Mouse (Mus musculus): ENCODE measurements around the gene Tbca. TPM values are rescaled to one million over a fixed set of nuclear protein-coding genes. Genes with fewer than 3 reads are reported as not detected.

Gene Tbca
- polyA plus RNA-seq, 1 experiment from 2014 or later: 216 TPM

DNA sequence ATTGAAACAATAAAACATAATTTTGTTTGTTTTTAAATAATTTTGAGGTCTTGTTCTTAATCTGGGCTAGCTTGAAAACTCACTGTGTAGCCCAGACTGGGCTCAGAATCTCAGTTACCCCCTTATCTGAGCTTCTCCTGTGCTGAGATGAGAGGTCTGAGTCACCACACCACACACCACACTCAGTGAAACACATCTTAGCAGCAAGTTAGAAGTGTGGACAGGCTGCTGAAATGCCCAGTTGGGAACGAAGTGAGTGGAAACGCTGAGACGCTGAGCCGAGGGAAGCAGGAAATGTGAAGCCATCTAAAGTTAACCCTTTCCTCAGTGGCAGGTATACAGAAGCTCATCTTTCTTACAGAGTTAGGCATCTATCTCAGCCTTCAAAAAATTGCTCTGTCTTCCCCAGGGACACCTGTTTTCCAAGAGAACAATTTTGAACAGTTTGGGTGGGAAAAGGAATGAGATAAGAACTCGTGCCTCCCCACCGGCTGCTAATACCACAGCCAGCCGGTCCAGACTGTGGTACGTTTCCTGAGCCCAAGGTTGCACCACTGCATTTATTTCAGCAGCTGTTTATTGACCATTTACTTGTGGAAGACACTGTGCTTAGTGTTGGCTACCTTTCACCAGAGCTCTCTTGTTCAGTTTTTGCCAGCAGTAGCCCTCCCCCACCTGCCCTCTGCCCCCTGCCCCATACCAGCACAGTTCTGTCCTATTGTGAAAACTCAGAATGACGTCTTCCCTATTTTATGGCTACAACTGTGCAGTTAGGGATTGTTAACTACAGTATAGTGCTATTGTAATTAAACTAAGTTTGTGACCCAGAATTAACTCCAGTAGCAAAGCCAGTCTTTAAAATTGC is 17.8 kb downstream of the Tbca start:
- peak; percentile 53 for ATAC-seq
- Histone ChIP-seq H3K9me3 (ENCODE audit: control insufficient read depth, low read length) (no peaks in the 10 kb centered on the region), H3K27me3 (replicated peaks; ENCODE audit: control insufficient read depth, insufficient read depth, low read length) (no peaks in the 10 kb centered on the region), H3K4me1 (ENCODE audit: control insufficient read depth, insufficient read depth, low read length) (peaks cover 7% of the 10 kb centered on the region; the same call in 1 of the 2 replicates), H3K9ac (ENCODE audit: low read depth, low read length) (no peak overlapping the region), H3K4me2 (ENCODE audit: low read depth, low read length) (no peak overlapping the region), H3K27ac (ENCODE audit: low read length) (no peak overlapping the region), H3K4me3 (ENCODE audit: low read length) (no peak overlapping the region), H3K36me3 (ENCODE audit: control insufficient read depth, insufficient read depth, low read length) (no peaks in the 10 kb centered on the region)
- WGBS: 29% methylated on average over 9 of the region's 9 CpGs

- H3K4me1 ChIP-seq (ENCODE audit: control insufficient read depth, insufficient read depth, low read length): peaks cover 8% of the 10 kb centered on the region; the same call in 1 of the 2 replicates
- H3K27me3 ChIP-seq (replicated peaks; ENCODE audit: control insufficient read depth, insufficient read depth, low read length): no peaks in the 10 kb centered on the region
- no peak for ATAC-seq
Measured at GRCm38 (mm10) chr13:94808596-94808995, 19.9 kb downstream of the Tbca start.

GRCm38 (mm10) chr13:94809724-94810123 is 21.0 kb downstream of the Tbca start:
- WGBS: 68% methylated on average over 1 of the region's 1 CpGs
- H3K4me3 ChIP-seq (ENCODE audit: low read length): no peak overlapping the region
- peaks cover 10% of the 10 kb centered on the region; the same call in 1 of the 2 replicates for H3K4me1 ChIP-seq (ENCODE audit: control insufficient read depth, insufficient read depth, low read length)
- no peak for ATAC-seq
- no peaks in the 10 kb centered on the region for H3K36me3 ChIP-seq (ENCODE audit: control insufficient read depth, insufficient read depth, low read length)
- H3K9ac ChIP-seq (ENCODE audit: low read depth, low read length): no peak overlapping the region
- H3K27me3 ChIP-seq (replicated peaks; ENCODE audit: control insufficient read depth, insufficient read depth, low read length): no peaks in the 10 kb centered on the region
- no peak overlapping the region for H3K4me2 ChIP-seq (ENCODE audit: low read depth, low read length)
- H3K27ac ChIP-seq (ENCODE audit: low read length): no peak overlapping the region
- no peaks in the 10 kb centered on the region for H3K9me3 ChIP-seq (ENCODE audit: control insufficient read depth, low read length)

More at GRCm38 (mm10) chr13:94808596-94808995, 19.9 kb downstream of the Tbca start:
- no peak overlapping the region for H3K9ac ChIP-seq (ENCODE audit: low read depth, low read length)
- no peaks in the 10 kb centered on the region for H3K36me3 ChIP-seq (ENCODE audit: control insufficient read depth, insufficient read depth, low read length)
- no peaks in the 10 kb centered on the region for H3K9me3 ChIP-seq (ENCODE audit: control insufficient read depth, low read length)
- no peak overlapping the region for H3K4me2 ChIP-seq (ENCODE audit: low read depth, low read length)
- no peak overlapping the region for H3K27ac ChIP-seq (ENCODE audit: low read length)
- no peak overlapping the region for H3K4me3 ChIP-seq (ENCODE audit: low read length)

GRCm38 (mm10) chr13:94811451-94811850 is 22.7 kb downstream of the Tbca start:
- Histone ChIP-seq H3K4me1 (ENCODE audit: control insufficient read depth, insufficient read depth, low read length) (peaks cover 13% of the 10 kb centered on the region), H3K4me3 (ENCODE audit: low read length) (no peak overlapping the region), H3K27me3 (replicated peaks; ENCODE audit: control insufficient read depth, insufficient read depth, low read length) (no peaks in the 10 kb centered on the region), H3K4me2 (ENCODE audit: low read depth, low read length) (no peak overlapping the region), H3K9me3 (ENCODE audit: control insufficient read depth, low read length) (no peaks in the 10 kb centered on the region), H3K36me3 (ENCODE audit: control insufficient read depth, insufficient read depth, low read length) (no peaks in the 10 kb centered on the region), H3K9ac (ENCODE audit: low read depth, low read length) (no peak overlapping the region), H3K27ac (ENCODE audit: low read length) (no peak overlapping the region)
- 96% methylated on average over 1 of the region's 1 CpGs for WGBS
- ATAC-seq: no peak

- 62% methylated on average over 3 of the region's 3 CpGs for WGBS
- no peaks in the 10 kb centered on the region for H3K36me3 ChIP-seq (ENCODE audit: control insufficient read depth, insufficient read depth, low read length)
- no peak overlapping the region for H3K4me3 ChIP-seq (ENCODE audit: low read length)
- H3K27ac ChIP-seq (ENCODE audit: low read length): no peak overlapping the region
- peaks cover 12% of the 10 kb centered on the region for H3K4me1 ChIP-seq (ENCODE audit: control insufficient read depth, insufficient read depth, low read length)
- ATAC-seq: peak; percentile 50; the same call in 1 of the 2 replicates
- no peak overlapping the region for H3K9ac ChIP-seq (ENCODE audit: low read depth, low read length)
- H3K27me3 ChIP-seq (replicated peaks; ENCODE audit: control insufficient read depth, insufficient read depth, low read length): no peaks in the 10 kb centered on the region
- H3K4me2 ChIP-seq (ENCODE audit: low read depth, low read length): no peak overlapping the region
- H3K9me3 ChIP-seq (ENCODE audit: control insufficient read depth, low read length): no peaks in the 10 kb centered on the region
Measured at GRCm38 (mm10) chr13:94813770-94814169, 25.1 kb downstream of the Tbca start.

DNA sequence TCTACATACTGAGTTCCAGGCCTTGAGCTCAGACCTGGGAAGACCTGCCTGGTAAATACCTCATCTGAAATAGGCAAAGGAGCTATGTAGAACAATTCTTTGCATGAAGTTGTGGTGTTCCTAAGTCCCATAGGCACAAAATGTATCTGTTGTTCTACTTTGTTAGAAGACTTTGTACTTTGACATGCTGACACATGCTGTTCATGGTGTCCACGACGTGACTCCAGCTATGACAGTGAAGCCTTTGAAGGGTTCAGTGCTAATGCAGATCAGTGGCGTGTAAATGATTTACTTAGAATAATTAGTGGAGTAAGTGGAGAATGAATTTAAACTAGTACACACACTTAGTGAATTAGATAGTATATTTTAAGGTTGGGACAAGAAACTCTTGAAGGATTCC is 31.8 kb downstream of the Tbca start:
- no peak overlapping the region for H3K4me3 ChIP-seq (ENCODE audit: low read length)
- ATAC-seq: peak; percentile 92
- no peak overlapping the region for H3K4me2 ChIP-seq (ENCODE audit: low read depth, low read length)
- H3K36me3 ChIP-seq (ENCODE audit: control insufficient read depth, insufficient read depth, low read length): no peaks in the 10 kb centered on the region
- 66% methylated on average over 3 of the region's 3 CpGs for whole genome bisulfite sequencing
- H3K27me3 ChIP-seq (replicated peaks; ENCODE audit: control insufficient read depth, insufficient read depth, low read length): no peaks in the 10 kb centered on the region
- no peaks in the 10 kb centered on the region for H3K9me3 ChIP-seq (ENCODE audit: control insufficient read depth, low read length)
- no peak overlapping the region for H3K9ac ChIP-seq (ENCODE audit: low read depth, low read length)
- H3K4me1 ChIP-seq (ENCODE audit: control insufficient read depth, insufficient read depth, low read length): peaks cover 12% of the 10 kb centered on the region; the same call in 1 of the 2 replicates
- peak overlapping the region; percentile 72 for H3K27ac ChIP-seq (ENCODE audit: low read length)

- Histone ChIP-seq H3K4me2 (ENCODE audit: low read depth, low read length) (no peak overlapping the region), H3K9ac (ENCODE audit: low read depth, low read length) (no peak overlapping the region), H3K4me1 (ENCODE audit: control insufficient read depth, insufficient read depth, low read length) (peaks cover 9% of the 10 kb centered on the region; the same call in 1 of the 2 replicates), H3K9me3 (ENCODE audit: control insufficient read depth, low read length) (no peaks in the 10 kb centered on the region), H3K36me3 (ENCODE audit: control insufficient read depth, insufficient read depth, low read length) (no peaks in the 10 kb centered on the region), H3K27ac (ENCODE audit: low read length) (no peak overlapping the region; the same call in 1 of the 2 replicates), H3K27me3 (replicated peaks; ENCODE audit: control insufficient read depth, insufficient read depth, low read length) (no peaks in the 10 kb centered on the region), H3K4me3 (ENCODE audit: low read length) (no peak overlapping the region)
- 57% methylated on average over 2 of the region's 2 CpGs for WGBS
- peak; percentile 39; the same call in 1 of the 2 replicates for ATAC-seq
Measured at GRCm38 (mm10) chr13:94820956-94821355, 32.2 kb downstream of the Tbca start.

GRCm38 (mm10) chr13:94826389-94826788 is 37.7 kb downstream of the Tbca start:
- WGBS: 80% methylated on average over 5 of the region's 5 CpGs
- H3K4me1 ChIP-seq (ENCODE audit: control insufficient read depth, insufficient read depth, low read length): peaks cover 13% of the 10 kb centered on the region; the same call in 1 of the 2 replicates
- H3K9ac ChIP-seq (ENCODE audit: low read depth, low read length): no peak overlapping the region
- no peaks in the 10 kb centered on the region for H3K36me3 ChIP-seq (ENCODE audit: control insufficient read depth, insufficient read depth, low read length)
- H3K27me3 ChIP-seq (replicated peaks; ENCODE audit: control insufficient read depth, insufficient read depth, low read length): no peaks in the 10 kb centered on the region
- ATAC-seq: peak; percentile 45; the same call in 1 of the 2 replicates
- H3K4me3 ChIP-seq (ENCODE audit: low read length): no peak overlapping the region
- H3K27ac ChIP-seq (ENCODE audit: low read length): no peak overlapping the region
- no peak overlapping the region for H3K4me2 ChIP-seq (ENCODE audit: low read depth, low read length)
- no peaks in the 10 kb centered on the region for H3K9me3 ChIP-seq (ENCODE audit: control insufficient read depth, low read length)

GRCm38 (mm10) chr13:94826986-94827385 is 38.3 kb downstream of the Tbca start:
- Histone ChIP-seq H3K9ac (ENCODE audit: low read depth, low read length) (no peak overlapping the region), H3K27me3 (replicated peaks; ENCODE audit: control insufficient read depth, insufficient read depth, low read length) (no peaks in the 10 kb centered on the region), H3K27ac (ENCODE audit: low read length) (no peak overlapping the region), H3K4me2 (ENCODE audit: low read depth, low read length) (no peak overlapping the region), H3K36me3 (ENCODE audit: control insufficient read depth, insufficient read depth, low read length) (no peaks in the 10 kb centered on the region), H3K4me1 (ENCODE audit: control insufficient read depth, insufficient read depth, low read length) (peaks cover 13% of the 10 kb centered on the region; the same call in 1 of the 2 replicates), H3K9me3 (ENCODE audit: control insufficient read depth, low read length) (no peaks in the 10 kb centered on the region), H3K4me3 (ENCODE audit: low read length) (no peak overlapping the region)
- no peak for ATAC-seq
- 79% methylated on average over 2 of the region's 2 CpGs for WGBS

Data from intestine, embryonic 16.5 days (tissue).